Mouse (Mus musculus) G1E (cell line): ENCODE results near the gene Pcdh15. TPM values are rescaled to one million over a fixed set of nuclear protein-coding genes. Genes with fewer than 3 reads are reported as not detected.

Source experiments
- ATAC-seq: 2 replicates; pipeline ENCODE4 v1.8.0; 2016; ENCODE audit warnings: mild to moderate bottlenecking; ENCODE audit not compliant: insufficient number of reproducible peaks, poor library complexity, low FRiP score, severe bottlenecking; ENCODE audit errors: extremely low read depth
- DNase-seq: peaks from one replicate; pipeline ENCODE4 v3.0.0; 2012; ENCODE audit warnings: low spot score
- H3K27me3 ChIP-seq: 2 replicates; pipeline ENCODE4 v1.6.1; 2012; ENCODE audit warnings: mild to moderate bottlenecking, low read length, inconsistent platforms; ENCODE audit not compliant: insufficient read depth
- H3K36me3 ChIP-seq: replicated peaks from 2 replicates; pipeline ENCODE3; 2012; ENCODE audit warnings: mild to moderate bottlenecking, inconsistent platforms
- H3K4me1 ChIP-seq: 2 replicates; pipeline ENCODE4 v1.6.1; 2012; ENCODE audit warnings: low read depth, low read length, inconsistent platforms, mixed read lengths; ENCODE audit not compliant: insufficient read depth
- H3K4me3 ChIP-seq: 2 replicates; pipeline ENCODE4 v1.5.1; 2012; ENCODE audit warnings: low read depth, mild to moderate bottlenecking, inconsistent platforms, low read length, moderate library complexity, mixed read lengths
- H3K9me3 ChIP-seq: replicated peaks from 2 replicates; pipeline ENCODE4 v1.6.1; 2012; ENCODE audit warnings: inconsistent platforms
- CTCF ChIP-seq: IDR thresholded peaks from 2 replicates; pipeline ENCODE4 v1.5.1; 2012; ENCODE audit warnings: low read depth, low read length, inconsistent platforms, mixed read lengths
- GATA1 ChIP-seq: IDR thresholded peaks from 2 replicates; pipeline ENCODE4 v1.6.1; 2012; ENCODE audit warnings: borderline replicate concordance, low read length, inconsistent platforms, mixed read lengths
- GATA2 ChIP-seq: IDR thresholded peaks from 2 replicates; pipeline ENCODE4 v1.6.1; 2012; ENCODE audit warnings: low read depth, low read length, inconsistent platforms, borderline replicate concordance
- POLR2AphosphoS5 ChIP-seq: IDR thresholded peaks from 2 replicates; pipeline ENCODE4 v1.6.1; 2012; ENCODE audit warnings: low read depth, low read length, inconsistent platforms; ENCODE audit not compliant: insufficient replicate concordance
- TAL1 ChIP-seq: conservative IDR thresholded peaks from 2 replicates; pipeline ENCODE4 v1.6.1; 2012; ENCODE audit warnings: low read depth, low read length, inconsistent platforms, mixed read lengths
- polyA plus RNA-seq: library from polyadenylated mRNA; stranded (reverse); fragments of >175 nt; gene quantifications from 2 replicates; pipeline ENCODE4 v1.2.3, GENCODE M21; 2012
- total RNA-seq, 2 experiments: library from RNA; stranded (forward) in 1 of 2; stranded (reverse) in 1 of 2; fragments of 200-1000 nt in 1 of 2; fragments of >200 nt in 1 of 2; fragmentation: Nextera tagmentation in 1 of 2; gene quantifications; 2 replicates each; pipeline ENCODE4 v1.2.3; 2014 to 2017

Pcdh15 gene
- total and polyA plus RNA-seq, 3 experiments: 0.38 TPM; not detected in 2

DNA sequence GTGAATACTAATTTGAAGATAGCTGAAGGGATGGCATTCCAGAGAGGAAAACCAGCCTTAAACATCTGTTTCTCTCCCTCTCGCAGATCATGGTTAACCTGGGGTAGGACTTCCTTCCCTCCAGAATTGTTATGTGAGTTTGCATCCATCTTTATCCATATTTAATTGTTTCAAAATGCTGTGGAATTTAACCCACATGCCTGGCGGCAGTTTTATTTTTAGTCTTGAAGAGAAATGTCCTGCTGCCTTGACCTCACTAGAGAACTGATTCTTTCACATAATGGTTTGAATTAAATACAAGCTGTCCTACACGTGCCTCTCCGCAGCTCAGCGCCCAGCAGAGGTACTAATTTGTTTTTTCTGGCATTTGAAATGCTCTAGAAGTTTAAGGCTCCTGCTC is 1260.4 kb downstream of the Pcdh15 start:
- Histone ChIP-seq H3K4me3 (no peak overlapping the region), H3K9me3 (peaks cover 8% of the 10 kb centered on the region), H3K4me1 (no peaks in the 10 kb centered on the region), H3K27me3 (no peaks in the 10 kb centered on the region), H3K36me3 (no peaks in the 10 kb centered on the region)
- ATAC-seq (no peak), DNase-seq (no peak)
- TF ChIP-seq GATA2: no peak
- TF ChIP-seq GATA1: no peak
- no peak for TF ChIP-seq POLR2AphosphoS5
- TF ChIP-seq CTCF: no peak
- TF ChIP-seq TAL1: no peak

DNA sequence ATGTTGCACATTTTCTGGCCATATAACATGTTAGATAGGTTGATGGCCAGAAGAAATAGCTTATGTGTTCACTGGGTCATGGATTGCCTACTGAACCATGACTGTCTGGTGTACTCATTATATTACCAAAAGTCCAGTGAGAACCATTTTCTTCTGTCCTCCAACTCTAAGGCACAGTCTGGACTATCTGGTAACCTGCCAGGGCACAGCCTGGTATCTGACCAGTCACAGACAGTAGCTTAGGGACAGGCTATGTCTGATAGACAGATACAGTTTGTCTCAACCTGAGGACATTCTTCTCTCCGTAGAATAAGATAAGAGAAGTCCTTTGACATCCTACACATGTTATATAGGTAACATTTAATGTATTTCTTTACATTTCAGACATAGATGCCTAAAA is 1279.6 kb downstream of the Pcdh15 start:
- Histone ChIP-seq H3K27me3 (no peaks in the 10 kb centered on the region), H3K4me1 (no peaks in the 10 kb centered on the region), H3K9me3 (peaks cover 9% of the 10 kb centered on the region), H3K36me3 (no peaks in the 10 kb centered on the region), H3K4me3 (no peak overlapping the region)
- no peak for DNase-seq
- no peak for TF ChIP-seq GATA1
- TF ChIP-seq TAL1: no peak
- TF ChIP-seq GATA2: no peak
- no peak for TF ChIP-seq CTCF
- TF ChIP-seq POLR2AphosphoS5: no peak
- no peak for ATAC-seq

DNA sequence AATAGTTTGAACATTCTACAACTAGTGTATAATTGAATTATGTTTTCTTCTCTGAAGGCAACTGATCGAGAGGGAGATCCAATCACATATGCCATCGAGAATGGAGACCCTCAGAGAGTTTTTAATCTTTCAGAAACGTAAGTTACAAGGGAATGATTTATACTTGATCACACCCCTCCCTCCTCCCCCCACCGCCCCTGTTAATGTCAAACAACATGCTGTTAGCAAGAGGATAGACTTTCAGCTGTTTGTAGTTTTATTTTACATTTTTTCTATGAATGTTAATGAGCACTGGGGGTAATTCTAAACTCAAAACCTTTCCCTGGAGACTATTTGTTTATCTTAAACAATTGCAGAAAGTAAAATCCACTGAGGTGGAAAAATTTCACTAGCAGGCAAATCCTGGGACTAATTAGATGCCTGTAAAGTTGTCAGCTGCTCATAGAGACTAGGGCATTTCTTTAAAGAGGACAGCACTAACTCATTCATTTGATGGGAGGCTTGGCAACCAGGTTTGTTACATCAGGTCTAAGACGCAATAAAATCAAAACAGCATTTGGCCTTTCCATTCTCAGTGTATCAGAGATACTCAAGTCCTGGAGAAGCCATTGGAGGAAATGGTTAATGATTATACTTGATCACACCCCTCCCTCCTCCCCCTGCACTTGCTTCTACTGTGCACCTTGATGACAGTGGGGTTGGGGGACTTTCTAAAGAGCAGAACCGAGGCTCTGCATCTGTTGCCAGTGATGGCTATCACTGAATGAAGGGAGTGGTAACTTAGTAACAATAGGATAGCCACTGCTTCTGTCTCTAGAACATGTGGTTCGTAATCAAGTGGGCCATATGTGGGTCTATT is 1280.4 kb downstream of the Pcdh15 start:
- H3K36me3 ChIP-seq: no peaks in the 10 kb centered on the region
- DNase-seq: no peak
- no peak for ATAC-seq
- H3K9me3 ChIP-seq: peaks cover 9% of the 10 kb centered on the region
- TF ChIP-seq POLR2AphosphoS5: no peak
- TF ChIP-seq GATA1: no peak
- TF ChIP-seq TAL1: no peak
- TF ChIP-seq CTCF: no peak
- TF ChIP-seq GATA2: no peak
- H3K4me1 ChIP-seq: no peaks in the 10 kb centered on the region
- H3K4me3 ChIP-seq: no peak overlapping the region
- H3K27me3 ChIP-seq: no peaks in the 10 kb centered on the region

GRCm38 (mm10) chr10:74387538-74388499 is 1288.7 kb downstream of the Pcdh15 start:
- ATAC-seq (no peak), DNase-seq (no peak)
- TF ChIP-seq TAL1 (no peak), GATA2 (no peak), POLR2AphosphoS5 (no peak), GATA1 (no peak), CTCF (no peak)
- Histone ChIP-seq H3K27me3 (no peaks in the 10 kb centered on the region), H3K36me3 (no peaks in the 10 kb centered on the region), H3K9me3 (peaks cover 4% of the 10 kb centered on the region; the same call in 1 of the 2 replicates), H3K4me3 (no peak overlapping the region), H3K4me1 (no peaks in the 10 kb centered on the region)

- no peaks in the 10 kb centered on the region for H3K36me3 ChIP-seq
- DNase-seq: no peak
- TF ChIP-seq CTCF (no peak), POLR2AphosphoS5 (no peak), TAL1 (no peak), GATA2 (no peak), GATA1 (no peak)
- no peaks in the 10 kb centered on the region for H3K27me3 ChIP-seq
- H3K9me3 ChIP-seq: peaks cover 9% of the 10 kb centered on the region; the same call in 1 of the 2 replicates
- H3K4me1 ChIP-seq: no peaks in the 10 kb centered on the region
- no peak for ATAC-seq
- no peak overlapping the region for H3K4me3 ChIP-seq
Measured at GRCm38 (mm10) chr10:74403111-74403510, 1304.0 kb downstream of the Pcdh15 start.

GRCm38 (mm10) chr10:74414021-74414420 is 1314.9 kb downstream of the Pcdh15 start:
- Histone ChIP-seq H3K9me3 (peaks cover 7% of the 10 kb centered on the region), H3K4me1 (no peaks in the 10 kb centered on the region), H3K36me3 (no peaks in the 10 kb centered on the region), H3K27me3 (no peaks in the 10 kb centered on the region), H3K4me3 (no peak overlapping the region)
- no peak for ATAC-seq
- TF ChIP-seq CTCF (no peak), GATA1 (no peak), POLR2AphosphoS5 (no peak), TAL1 (no peak), GATA2 (no peak)
- no peak for DNase-seq
